Mouse (Mus musculus): ENCODE results near the gene Abcc4. TPM values are rescaled to one million over a fixed set of nuclear protein-coding genes. Genes with fewer than 3 reads are reported as not detected.

Gene Abcc4
- 1.8 and 1.9 TPM in 2 replicates for polyA plus RNA-seq (2015; fragmentation: Nextera tagmentation; extraction: Ambion mirVana)

DNA sequence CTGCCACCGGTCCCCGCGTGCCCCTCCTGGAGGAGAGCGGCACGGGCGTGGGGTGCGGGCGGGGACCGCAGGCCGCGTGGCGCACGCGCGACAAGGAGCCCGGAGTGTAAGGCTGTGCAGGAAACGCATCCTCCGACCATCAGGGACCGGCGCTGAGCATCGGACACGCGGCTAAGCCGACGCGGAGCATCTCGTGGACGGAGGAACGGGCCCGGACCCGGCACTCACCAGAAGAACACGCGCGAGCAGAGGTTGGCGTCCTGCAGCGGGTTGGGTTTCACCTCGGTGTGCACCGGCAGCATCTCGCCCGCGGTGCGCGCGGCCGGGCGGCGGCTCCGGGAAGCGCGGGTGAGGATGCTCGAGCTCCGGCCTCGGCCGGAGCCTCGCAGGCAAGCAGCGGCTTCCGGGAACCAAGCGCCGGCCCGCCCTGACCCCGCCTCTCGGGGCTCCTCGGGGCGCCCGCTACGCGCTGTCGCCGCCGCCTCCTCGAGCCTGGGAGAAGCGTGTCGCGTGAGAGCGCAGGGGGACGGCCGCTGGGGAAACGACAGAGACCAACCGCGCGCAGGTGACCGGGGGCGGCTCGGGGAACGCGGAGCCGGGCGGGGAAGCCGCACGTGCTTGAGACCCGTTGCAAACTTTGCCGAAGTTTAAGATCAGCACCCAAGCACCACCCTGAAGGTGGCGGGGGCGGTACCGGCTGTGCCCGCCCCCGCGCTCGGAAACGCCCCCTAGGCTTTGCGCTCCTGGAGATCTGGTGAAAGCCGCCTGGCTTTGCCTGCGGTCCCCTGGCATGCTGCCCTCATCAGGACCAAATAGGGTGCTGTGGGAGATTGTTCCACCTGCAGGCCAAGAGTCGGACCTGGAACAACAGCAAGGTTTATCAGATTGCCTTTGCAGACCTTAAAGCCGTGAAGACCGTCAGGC lies at the start of gene Abcc4:
Abcc4 (minus strand) TSS at position 412 of the 924 bp plus-strand sequence.
- Histone ChIP-seq H3K9ac (peak within 1 kb of the TSS; percentile 67), H3K4me1 (replicated peaks) (peaks cover 36% of the 10 kb centered on the region), H3K4me2 (peak within 1 kb of the TSS; percentile 99), H3K36me3 (replicated peaks) (no peaks in the 10 kb centered on the region), H3K9me3 (replicated peaks) (no peaks in the 10 kb centered on the region), H3K27ac (replicated peaks) (peak within 1 kb of the TSS; percentile 77), H3K4me3 (replicated peaks) (peak within 1 kb of the TSS; percentile 74), H3K27me3 (peaks cover 24% of the 10 kb centered on the region)
- WGBS (ENCODE audit: insufficient replicate concordance): under 1% methylated on average over 100 of the region's 106 CpGs
- peak; percentile 92 for ATAC-seq (ENCODE audit: insufficient read depth)

DNA sequence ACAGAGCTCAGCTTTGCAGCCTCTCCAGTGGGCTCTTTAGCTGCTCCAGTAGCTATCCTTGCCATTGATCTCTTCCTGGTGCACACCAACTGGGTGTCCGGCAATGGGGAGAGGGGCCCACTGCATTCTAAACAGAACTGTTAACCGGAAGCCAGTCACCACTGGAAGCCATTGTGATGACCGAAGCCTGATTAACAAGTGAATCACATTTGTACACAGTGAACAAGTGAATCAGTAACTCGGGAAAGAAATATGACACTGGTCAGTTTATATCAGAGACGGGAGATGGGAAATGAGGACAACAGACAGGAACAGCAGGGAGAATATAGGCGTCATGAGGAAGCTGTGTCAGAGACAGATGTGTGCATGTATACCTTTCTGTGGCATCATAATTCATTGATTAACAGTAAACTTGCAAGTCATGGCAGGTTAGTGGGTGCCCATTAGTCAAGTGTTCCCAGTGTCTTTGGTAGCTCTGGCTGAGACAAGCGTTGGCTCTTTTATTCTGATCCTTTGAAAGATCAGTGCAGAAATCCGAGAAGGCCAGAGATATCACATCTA lies 45.3 kb upstream of the Abcc4 start:
- no peak overlapping the region for H3K9ac ChIP-seq
- H3K9me3 ChIP-seq (replicated peaks): no peaks in the 10 kb centered on the region
- H3K36me3 ChIP-seq (replicated peaks): no peaks in the 10 kb centered on the region
- peak overlapping the region; percentile 42; the same call in 1 of the 2 replicates for H3K4me2 ChIP-seq
- H3K4me3 ChIP-seq (replicated peaks): no peak overlapping the region
- no peaks in the 10 kb centered on the region for H3K27me3 ChIP-seq
- 72% methylated on average over 8 of the region's 8 CpGs for WGBS (ENCODE audit: insufficient replicate concordance)
- ATAC-seq (ENCODE audit: insufficient read depth): peak; percentile 38
- H3K27ac ChIP-seq (replicated peaks): peak overlapping the region; percentile 84
- H3K4me1 ChIP-seq (replicated peaks): peaks cover 28% of the 10 kb centered on the region

DNA sequence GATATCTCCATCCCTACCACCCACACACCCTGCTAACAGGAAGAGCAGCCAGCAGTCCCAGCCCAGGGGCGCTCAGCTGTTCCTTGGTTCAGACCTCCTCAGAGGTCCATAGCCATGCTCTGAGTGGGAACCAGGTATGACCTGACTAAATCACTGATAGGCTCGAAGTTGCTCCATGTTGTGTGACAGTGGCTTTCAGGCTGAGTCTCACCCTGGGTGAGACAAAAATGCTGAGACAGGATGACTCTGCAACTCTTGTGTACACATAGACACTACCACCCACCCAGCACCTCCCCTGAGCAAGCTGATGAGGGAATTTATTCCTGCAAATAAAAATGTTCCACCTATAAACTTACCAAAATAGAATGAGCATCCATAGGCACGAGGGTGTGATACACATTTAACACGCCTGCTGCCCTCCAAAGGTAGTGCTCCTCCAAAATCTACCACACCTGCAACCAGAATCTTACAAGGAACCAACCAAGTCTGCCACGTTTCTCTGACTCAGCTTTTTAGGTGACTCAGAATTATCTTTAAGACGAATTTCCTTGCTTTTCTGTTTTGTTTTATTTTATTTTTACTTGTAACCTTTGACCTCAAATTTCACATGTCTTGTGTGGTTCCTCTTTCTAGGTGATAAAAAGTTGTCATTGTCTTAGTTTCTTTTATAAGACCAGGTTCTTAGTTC lies 44.6 kb upstream of the Abcc4 start:
- Histone ChIP-seq H3K27ac (replicated peaks) (peak overlapping the region; percentile 84), H3K9me3 (replicated peaks) (no peaks in the 10 kb centered on the region), H3K27me3 (no peaks in the 10 kb centered on the region), H3K9ac (no peak overlapping the region), H3K36me3 (replicated peaks) (no peaks in the 10 kb centered on the region), H3K4me2 (peak overlapping the region; percentile 42), H3K4me1 (replicated peaks) (peaks cover 28% of the 10 kb centered on the region), H3K4me3 (replicated peaks) (no peak overlapping the region)
- 41% methylated on average over 6 of the region's 6 CpGs for WGBS (ENCODE audit: insufficient replicate concordance)
- peak; percentile 100 for ATAC-seq (ENCODE audit: insufficient read depth)

DNA sequence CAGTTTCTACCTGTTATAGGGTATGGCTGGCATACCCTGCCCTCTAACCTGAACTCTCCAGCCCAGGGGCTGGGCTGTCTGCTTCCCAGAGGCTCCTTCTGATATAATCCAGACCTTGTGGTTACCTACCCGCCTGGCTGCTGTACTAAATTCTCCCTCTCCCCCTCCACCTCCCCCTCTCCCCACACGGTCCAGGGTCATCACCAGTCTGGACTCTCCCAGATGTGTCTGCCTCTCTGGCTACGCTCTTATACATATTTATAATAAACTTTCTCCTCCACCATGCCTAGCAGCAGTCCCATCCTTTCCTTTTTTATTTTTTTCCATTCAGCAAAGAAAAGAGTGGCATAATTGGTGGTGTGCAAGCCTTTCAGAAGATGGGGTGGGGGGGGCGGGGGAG lies 43.7 kb upstream of the Abcc4 start:
- no peak overlapping the region for H3K4me3 ChIP-seq (replicated peaks)
- WGBS (ENCODE audit: insufficient replicate concordance): 39% methylated on average over 4 of the region's 4 CpGs
- H3K36me3 ChIP-seq (replicated peaks): no peaks in the 10 kb centered on the region
- no peaks in the 10 kb centered on the region for H3K9me3 ChIP-seq (replicated peaks)
- ATAC-seq (ENCODE audit: insufficient read depth): no peak
- no peak overlapping the region; the same call in 1 of the 2 replicates for H3K4me2 ChIP-seq
- H3K4me1 ChIP-seq (replicated peaks): peaks cover 28% of the 10 kb centered on the region
- H3K27ac ChIP-seq (replicated peaks): peak overlapping the region; percentile 84
- H3K9ac ChIP-seq: no peak overlapping the region
- peaks cover 3% of the 10 kb centered on the region; the same call in 1 of the 2 replicates for H3K27me3 ChIP-seq

GRCm38 (mm10) chr14:118749068-118749467 lies 43.0 kb upstream of the Abcc4 start:
- Histone ChIP-seq H3K4me1 (replicated peaks) (peaks cover 28% of the 10 kb centered on the region), H3K4me3 (replicated peaks) (no peak overlapping the region), H3K9ac (no peak overlapping the region), H3K4me2 (no peak overlapping the region), H3K36me3 (replicated peaks) (no peaks in the 10 kb centered on the region), H3K27ac (replicated peaks) (no peak overlapping the region), H3K27me3 (peaks cover 3% of the 10 kb centered on the region; the same call in 1 of the 2 replicates), H3K9me3 (replicated peaks) (no peaks in the 10 kb centered on the region)
- WGBS (ENCODE audit: insufficient replicate concordance): 72% methylated on average over 2 of the region's 2 CpGs
- no peak for ATAC-seq (ENCODE audit: insufficient read depth)

DNA sequence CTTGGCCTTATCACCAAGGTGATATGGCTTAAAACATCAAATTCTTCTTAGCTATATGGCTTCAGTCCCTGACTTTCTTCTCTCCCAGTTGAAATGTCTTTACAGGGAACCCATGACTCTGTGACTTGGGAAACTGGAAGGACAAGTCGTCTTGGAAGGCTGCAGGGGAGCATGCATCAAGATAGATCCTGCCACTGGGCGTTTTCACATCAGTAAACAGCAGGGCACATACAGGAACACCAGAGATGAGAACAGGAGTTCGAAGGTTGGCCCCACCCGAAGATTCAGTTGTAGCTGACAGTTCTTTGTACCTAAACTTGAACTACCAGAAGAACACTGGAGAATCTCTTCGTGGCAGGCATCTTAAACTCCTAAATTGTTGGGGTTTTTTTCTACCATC lies 36.8 kb upstream of the Abcc4 start:
- Histone ChIP-seq H3K27ac (replicated peaks) (no peak overlapping the region), H3K9me3 (replicated peaks) (no peaks in the 10 kb centered on the region), H3K4me1 (replicated peaks) (no peaks in the 10 kb centered on the region), H3K36me3 (replicated peaks) (no peaks in the 10 kb centered on the region), H3K4me3 (replicated peaks) (no peak overlapping the region), H3K9ac (no peak overlapping the region), H3K4me2 (no peak overlapping the region), H3K27me3 (peaks cover 9% of the 10 kb centered on the region; the same call in 1 of the 2 replicates)
- 50% methylated on average over 5 of the region's 5 CpGs for WGBS (ENCODE audit: insufficient replicate concordance)
- no peak for ATAC-seq (ENCODE audit: insufficient read depth)

DNA sequence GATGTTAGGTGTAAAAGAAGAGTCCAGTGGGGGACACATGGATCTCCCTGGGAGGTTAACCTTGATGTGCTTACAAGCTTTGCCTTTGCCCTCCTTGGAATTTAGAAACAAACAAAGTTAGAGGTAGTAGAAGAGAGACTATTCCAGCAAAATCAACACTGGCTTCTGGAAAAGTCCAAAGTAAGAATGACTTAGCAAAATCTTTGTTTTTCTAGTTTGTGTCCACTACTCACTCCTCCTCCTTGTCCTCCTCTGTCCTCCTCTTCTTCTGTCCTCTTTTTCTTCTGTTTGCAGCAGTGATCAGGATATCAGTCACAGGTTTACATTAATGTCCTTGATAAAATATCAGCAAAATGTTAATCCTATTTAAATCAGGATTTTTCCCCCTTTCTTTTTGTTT lies 35.8 kb upstream of the Abcc4 start:
- Histone ChIP-seq H3K4me1 (replicated peaks) (no peaks in the 10 kb centered on the region), H3K36me3 (replicated peaks) (no peaks in the 10 kb centered on the region), H3K27me3 (peaks cover 9% of the 10 kb centered on the region; the same call in 1 of the 2 replicates), H3K4me3 (replicated peaks) (no peak overlapping the region), H3K9me3 (replicated peaks) (no peaks in the 10 kb centered on the region), H3K4me2 (no peak overlapping the region), H3K27ac (replicated peaks) (no peak overlapping the region), H3K9ac (no peak overlapping the region)
- no peak for ATAC-seq (ENCODE audit: insufficient read depth)

GRCm38 (mm10) chr14:118737251-118737888 lies 31.4 kb upstream of the Abcc4 start:
- Histone ChIP-seq H3K27me3 (peaks cover 3% of the 10 kb centered on the region; the same call in 1 of the 2 replicates), H3K9me3 (replicated peaks) (no peaks in the 10 kb centered on the region), H3K27ac (replicated peaks) (no peak overlapping the region), H3K4me2 (no peak overlapping the region), H3K9ac (no peak overlapping the region), H3K36me3 (replicated peaks) (no peaks in the 10 kb centered on the region), H3K4me1 (replicated peaks) (no peaks in the 10 kb centered on the region), H3K4me3 (replicated peaks) (no peak overlapping the region)
- no peak for ATAC-seq (ENCODE audit: insufficient read depth)
- WGBS (ENCODE audit: insufficient replicate concordance): 55% methylated on average over 12 of the region's 12 CpGs

GRCm38 (mm10) chr14:118735114-118735513 lies 29.1 kb upstream of the Abcc4 start:
- ATAC-seq (ENCODE audit: insufficient read depth): no peak
- no peak overlapping the region for H3K9ac ChIP-seq
- no peaks in the 10 kb centered on the region for H3K36me3 ChIP-seq (replicated peaks)
- H3K27ac ChIP-seq (replicated peaks): no peak overlapping the region
- H3K27me3 ChIP-seq: no peaks in the 10 kb centered on the region; the same call in 1 of the 2 replicates
- H3K4me2 ChIP-seq: no peak overlapping the region
- H3K9me3 ChIP-seq (replicated peaks): no peaks in the 10 kb centered on the region
- WGBS (ENCODE audit: insufficient replicate concordance): 59% methylated on average over 2 of the region's 2 CpGs
- no peak overlapping the region for H3K4me3 ChIP-seq (replicated peaks)
- H3K4me1 ChIP-seq (replicated peaks): no peaks in the 10 kb centered on the region

GRCm38 (mm10) chr14:118733146-118733545 lies 27.1 kb upstream of the Abcc4 start:
- Histone ChIP-seq H3K27me3 (no peaks in the 10 kb centered on the region; the same call in 1 of the 2 replicates), H3K9me3 (replicated peaks) (no peaks in the 10 kb centered on the region), H3K36me3 (replicated peaks) (no peaks in the 10 kb centered on the region), H3K4me3 (replicated peaks) (no peak overlapping the region), H3K9ac (no peak overlapping the region), H3K4me2 (no peak overlapping the region), H3K27ac (replicated peaks) (no peak overlapping the region), H3K4me1 (replicated peaks) (no peaks in the 10 kb centered on the region)
- WGBS (ENCODE audit: insufficient replicate concordance): 67% methylated on average over 5 of the region's 5 CpGs
- ATAC-seq (ENCODE audit: insufficient read depth): no peak

All from liver, embryonic 15.5 days (tissue).